Mouse (Mus musculus) brain, embryonic 14.5 days (tissue): ENCODE measurements around the gene Tsc2.

Experiments used
- CTCF ChIP-seq: fragments of 200-500 bp; IDR thresholded peaks from 2 replicates; pipeline ENCODE4 v1.5.1; 2012; ENCODE audit warnings: inconsistent platforms, mild to moderate bottlenecking, moderate library complexity, borderline replicate concordance; ENCODE audit not compliant: insufficient read depth, insufficient read length; ENCODE audit errors: extremely low read depth
- POLR2A ChIP-seq: fragments of 200-500 bp; IDR thresholded peaks from 2 replicates; pipeline ENCODE4 v1.6.1; 2012; ENCODE audit warnings: mild to moderate bottlenecking, inconsistent platforms, borderline replicate concordance; ENCODE audit not compliant: poor library complexity, insufficient read depth, insufficient read length, severe bottlenecking; ENCODE audit errors: extremely low read depth

- TF ChIP-seq POLR2A (no peak), CTCF (no peak)
These were observed 52.1 kb downstream of the Tsc2 start for GRCm38 (mm10) chr17:24580287-24580686.
